Mouse (Mus musculus) embryonic facial prominence, embryonic 11.5 days (tissue): ENCODE results near the gene Mis18bp1. TPM values are rescaled to one million over a fixed set of nuclear protein-coding genes. Genes with fewer than 3 reads are reported as not detected.

Experiments
- ATAC-seq: fragments of 200-750 bp; cut with Nextera tagmentation; replicated peaks from 2 replicates; pipeline ENCODE4 v1.8.0; 2017; ENCODE audit warnings: low read depth; ENCODE audit not compliant: insufficient number of reproducible peaks, low FRiP score, low TSS enrichment
- DNase-seq: peaks from one replicate; pipeline ENCODE4 v3.0.0-alpha.2; 2015; ENCODE audit warnings: low spot score
- H3K27ac ChIP-seq: fragments of 300-500 bp; sonication (generic); replicated peaks from 2 replicates; pipeline ENCODE4 v1.5.1; 2014; ENCODE audit warnings: mild to moderate bottlenecking, low read depth, low read length, control low read depth
- H3K27me3 ChIP-seq: fragments of 300-500 bp; sonication (generic); 2 replicates; pipeline ENCODE4 v1.6.1; 2014; ENCODE audit warnings: mild to moderate bottlenecking, low read length, moderate library complexity, mixed read lengths; ENCODE audit not compliant: control insufficient read depth, insufficient read depth
- H3K36me3 ChIP-seq: fragments of 300-500 bp; sonication (generic); replicated peaks from 2 replicates; pipeline ENCODE4 v1.6.1; 2014; ENCODE audit warnings: low read depth, mild to moderate bottlenecking, low read length, moderate library complexity, mixed read lengths; ENCODE audit not compliant: control insufficient read depth, insufficient read depth
- H3K4me1 ChIP-seq: fragments of 300-500 bp; sonication (generic); 2 replicates; pipeline ENCODE4 v1.6.1; 2014; ENCODE audit warnings: low read length, mixed read lengths; ENCODE audit not compliant: control insufficient read depth, insufficient read depth
- H3K4me2 ChIP-seq: fragments of 300-500 bp; sonication (generic); 2 replicates; pipeline ENCODE4 v1.6.1; 2014; ENCODE audit warnings: low read depth, mild to moderate bottlenecking, control low read depth, low read length, moderate library complexity
- H3K4me3 ChIP-seq: fragments of 300-500 bp; sonication (generic); 2 replicates; pipeline ENCODE4 v1.5.1; 2014; ENCODE audit warnings: low read depth, low read length, control low read depth
- H3K9ac ChIP-seq: fragments of 300-500 bp; sonication (generic); replicated peaks from 2 replicates; pipeline ENCODE4 v1.6.1; 2014; ENCODE audit warnings: mild to moderate bottlenecking, control low read depth, low read length
- H3K9me3 ChIP-seq: fragments of 300-500 bp; sonication (generic); replicated peaks from 2 replicates; pipeline ENCODE4 v1.6.1; 2016; ENCODE audit warnings: mild to moderate bottlenecking, low read length, inconsistent platforms, mixed read lengths; ENCODE audit not compliant: control insufficient read depth
- WGBS: fragments of 180-500 bp; shearing (Covaris S2); extraction: QIAGEN DNeasy Blood & Tissue Kit; methylation state at CpG from one replicate; pipeline ENCODE4 v1.1.7; 2014; 5-methylcytosine and 5-hydroxymethylcytosine counted together
- polyA plus RNA-seq: library from polyadenylated mRNA; unstranded; fragments of >200 nt; fragmentation: Nextera tagmentation; extraction: Ambion mirVana; gene quantifications from 2 replicates; pipeline ENCODE4 v1.2.1, GENCODE M21; 2014

Mis18bp1 gene
- polyA plus RNA-seq, result 88.9 and 102 TPM in 2 replicates

DNA sequence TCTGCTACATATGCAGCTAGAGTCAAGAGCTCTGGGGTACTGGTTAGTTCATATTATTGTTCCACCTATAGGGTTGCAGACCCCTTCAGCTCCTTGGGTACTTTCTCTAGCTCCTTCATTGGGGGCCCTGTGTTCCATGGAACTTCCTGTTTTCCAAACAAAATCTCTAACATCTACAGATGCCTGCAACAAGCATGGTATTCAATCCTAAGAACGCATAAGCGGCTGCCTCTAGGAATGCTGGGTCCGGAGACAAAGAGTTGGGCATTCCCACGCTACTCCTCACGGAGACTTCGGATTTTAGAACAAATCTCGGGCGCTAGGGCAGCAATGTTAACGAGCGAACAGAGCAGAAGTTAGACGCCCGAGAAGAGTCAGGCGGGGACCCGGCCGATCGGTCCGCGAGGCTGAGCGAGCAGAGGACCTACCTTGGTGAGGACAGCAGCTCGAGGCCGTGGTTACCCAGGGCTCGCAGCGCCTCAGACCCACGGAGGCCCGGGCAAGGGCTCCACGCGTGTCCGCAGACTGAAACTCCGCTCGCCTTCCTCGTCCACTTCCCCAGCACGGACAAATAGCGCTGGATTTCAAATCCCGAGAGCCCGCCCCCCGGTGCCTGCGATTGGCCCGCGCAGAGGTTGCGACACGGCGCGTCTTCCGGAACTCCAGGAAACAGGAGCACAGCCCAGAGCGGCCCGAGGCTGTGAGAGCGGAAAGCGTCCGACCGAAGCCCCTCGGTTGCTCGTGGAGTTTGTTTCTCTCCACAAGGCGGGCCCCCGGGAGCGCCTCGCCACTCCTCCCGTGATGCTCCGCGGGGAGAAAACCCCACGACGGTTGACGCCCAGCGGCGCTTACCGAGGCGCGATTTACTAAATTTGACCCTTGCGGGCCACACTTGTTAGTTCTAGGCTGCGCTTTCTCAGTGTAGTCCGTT, at the start of gene Mis18bp1:
Gene Mis18bp1 (minus strand): TSS at position 584 of the 931 bp plus-strand sequence.
- Histone ChIP-seq H3K4me2 (peak within 1 kb of the TSS; percentile 30), H3K4me3 (peak within 1 kb of the TSS; percentile 84), H3K9ac (peak within 1 kb of the TSS; percentile 85), H3K27ac (peak within 1 kb of the TSS; percentile 61), H3K36me3 (no peaks in the 10 kb centered on the region), H3K9me3 (no peaks in the 10 kb centered on the region), H3K27me3 (no peaks in the 10 kb centered on the region), H3K4me1 (0 out of 2 replicates have a peak, but pooled peaks cover 2% of the 10 kb centered on the region)
- peak; percentile 99 for ATAC-seq
- under 1% methylated on average over 69 of the region's 70 CpGs for WGBS
- DNase-seq, result peak; percentile 96

DNA sequence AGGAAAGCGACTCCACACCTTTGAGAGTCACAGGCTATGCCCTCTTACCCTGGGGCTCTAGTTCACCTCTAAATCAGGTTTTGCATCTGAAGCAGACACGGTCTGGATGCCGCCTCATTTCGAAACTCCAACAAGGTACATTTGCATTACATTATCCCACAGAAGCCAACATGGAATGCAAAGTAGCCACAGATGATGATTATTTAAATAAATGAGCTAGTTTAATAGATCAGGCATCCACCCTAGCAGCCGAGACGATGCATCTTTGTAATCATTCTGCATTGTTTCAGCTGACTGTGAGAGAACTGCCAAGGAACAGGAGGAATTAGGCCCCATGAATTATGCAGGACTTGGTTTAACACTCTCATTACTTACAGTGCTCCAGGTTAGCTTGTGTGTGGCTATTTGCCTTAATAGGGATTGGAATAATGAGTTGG, 44.0 kb upstream of the Mis18bp1 start:
- Histone ChIP-seq H3K36me3 (no peaks in the 10 kb centered on the region), H3K9ac (no peak overlapping the region), H3K9me3 (no peaks in the 10 kb centered on the region), H3K27ac (no peak overlapping the region), H3K27me3 (no peaks in the 10 kb centered on the region), H3K4me1 (no peaks in the 10 kb centered on the region), H3K4me3 (no peak overlapping the region), H3K4me2 (no peak overlapping the region)
- WGBS, result 79% methylated on average over 6 of the region's 6 CpGs
- ATAC-seq (no peak), DNase-seq (no peak)

DNA sequence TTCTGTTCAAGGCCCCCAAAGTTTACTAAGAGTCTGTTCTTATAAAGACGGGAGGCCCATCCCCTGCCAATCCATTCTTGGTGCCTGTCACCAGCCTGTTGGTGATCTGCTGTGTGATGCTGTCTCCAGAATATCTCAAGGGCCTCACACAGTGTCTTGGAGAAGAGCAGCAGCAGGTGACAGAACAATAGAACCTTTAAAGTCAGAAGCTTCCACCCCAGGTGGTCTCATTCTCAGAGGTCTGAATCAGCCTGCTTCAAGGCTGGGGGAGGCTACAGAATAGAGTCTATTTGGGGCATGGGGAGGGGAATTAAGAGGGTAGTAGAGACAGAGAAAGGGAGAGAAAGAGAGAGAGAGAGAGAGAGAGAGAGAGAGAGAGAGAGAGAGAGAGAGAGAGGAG, 34.0 kb upstream of the Mis18bp1 start:
- H3K27me3 ChIP-seq, result no peaks in the 10 kb centered on the region
- DNase-seq, result no peak
- H3K27ac ChIP-seq, result no peak overlapping the region
- H3K4me1 ChIP-seq, result no peaks in the 10 kb centered on the region
- no peaks in the 10 kb centered on the region for H3K36me3 ChIP-seq
- H3K4me2 ChIP-seq, result no peak overlapping the region
- WGBS, result 56% methylated on average over 1 of the region's 1 CpGs
- H3K9me3 ChIP-seq, result no peaks in the 10 kb centered on the region
- H3K9ac ChIP-seq, result no peak overlapping the region
- no peak for ATAC-seq
- no peak overlapping the region for H3K4me3 ChIP-seq

DNA sequence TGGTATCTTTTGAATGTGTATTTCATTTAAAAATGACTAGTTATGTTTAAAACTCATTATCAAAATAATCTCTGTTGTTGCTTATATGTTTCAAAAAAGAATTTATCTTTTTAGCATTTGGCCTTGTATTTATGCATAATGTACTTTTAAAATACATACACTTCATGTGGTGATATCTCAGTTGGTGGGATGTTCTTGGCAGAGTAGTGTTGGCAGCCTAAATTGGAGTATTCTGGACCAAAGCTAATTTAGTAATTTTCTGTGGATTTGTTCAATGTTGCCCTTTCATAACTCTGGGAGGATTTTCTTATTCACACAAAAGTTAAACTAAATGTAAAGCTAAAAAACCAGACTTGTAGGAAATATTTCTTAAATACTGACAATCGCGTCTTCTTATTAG, 29.4 kb upstream of the Mis18bp1 start:
- WGBS, result 97% methylated on average over 2 of the region's 2 CpGs

DNA sequence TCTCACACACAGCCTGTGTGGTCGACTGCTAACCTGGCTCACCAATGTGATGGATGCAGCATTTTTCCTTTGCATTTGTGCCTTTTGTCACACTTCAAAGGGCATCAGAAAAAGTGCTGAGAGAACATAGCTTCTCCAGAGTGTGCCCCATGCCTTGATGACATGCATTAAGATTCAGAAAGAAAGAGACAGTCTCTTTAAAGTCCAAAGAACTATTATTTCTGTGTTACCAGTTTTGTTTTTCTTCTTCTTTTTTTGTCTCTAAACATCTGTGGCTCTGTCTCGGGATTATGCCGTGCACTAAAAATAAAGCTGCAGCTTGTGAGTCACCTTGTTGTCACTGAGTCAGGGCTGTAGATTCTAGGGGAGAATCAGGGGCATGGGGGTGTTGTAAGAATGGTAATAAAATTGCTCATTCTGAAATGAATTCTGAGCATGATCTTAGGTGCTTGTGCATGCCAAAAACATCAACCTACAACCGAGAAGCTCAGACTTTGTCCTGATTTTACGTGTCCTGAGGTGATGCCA, 21.7 kb upstream of the Mis18bp1 start:
- H3K4me3 ChIP-seq, result no peak overlapping the region
- H3K9me3 ChIP-seq, result no peaks in the 10 kb centered on the region
- no peak overlapping the region for H3K4me2 ChIP-seq
- no peaks in the 10 kb centered on the region for H3K27me3 ChIP-seq
- ATAC-seq (no peak), DNase-seq (no peak)
- no peaks in the 10 kb centered on the region for H3K36me3 ChIP-seq
- WGBS, result 79% methylated on average over 5 of the region's 5 CpGs
- H3K9ac ChIP-seq, result no peak overlapping the region
- H3K27ac ChIP-seq, result no peak overlapping the region
- H3K4me1 ChIP-seq, result no peaks in the 10 kb centered on the region

More for the DNA sequence above, 29.4 kb upstream of the Mis18bp1 start:
- no peak for DNase-seq
- H3K9me3 ChIP-seq, result no peaks in the 10 kb centered on the region
- no peak overlapping the region for H3K4me2 ChIP-seq
- no peak for ATAC-seq
- H3K36me3 ChIP-seq, result no peaks in the 10 kb centered on the region
- H3K27ac ChIP-seq, result no peak overlapping the region
- no peaks in the 10 kb centered on the region for H3K4me1 ChIP-seq
- H3K4me3 ChIP-seq, result no peak overlapping the region
- H3K27me3 ChIP-seq, result no peaks in the 10 kb centered on the region
- no peak overlapping the region for H3K9ac ChIP-seq

DNA sequence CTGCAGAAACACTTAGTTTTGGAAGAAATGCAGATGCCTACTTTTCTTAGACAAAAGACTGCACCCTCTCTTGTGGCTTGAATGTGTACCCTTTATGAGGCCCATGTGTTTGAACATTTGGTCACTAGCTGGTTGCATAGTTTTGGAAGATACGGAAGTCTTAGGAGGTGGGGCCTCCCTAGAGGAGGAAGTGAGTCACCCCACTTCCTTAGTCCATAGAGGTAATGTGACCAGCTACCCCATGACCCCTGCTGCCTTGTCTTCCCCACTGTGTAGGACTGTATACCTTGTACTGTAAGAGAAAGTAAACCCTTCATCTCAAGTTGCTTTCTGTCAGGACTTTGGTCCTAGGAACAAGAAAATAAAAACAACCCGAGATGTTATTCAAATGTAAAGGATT, 16.8 kb upstream of the Mis18bp1 start:
- no peaks in the 10 kb centered on the region for H3K9me3 ChIP-seq
- no peaks in the 10 kb centered on the region for H3K4me1 ChIP-seq
- no peak overlapping the region for H3K27ac ChIP-seq
- no peaks in the 10 kb centered on the region for H3K36me3 ChIP-seq
- DNase-seq, result no peak
- H3K9ac ChIP-seq, result no peak overlapping the region
- no peak for ATAC-seq
- no peaks in the 10 kb centered on the region for H3K27me3 ChIP-seq
- no peak overlapping the region for H3K4me2 ChIP-seq
- H3K4me3 ChIP-seq, result no peak overlapping the region
- WGBS, result 86% methylated on average over 2 of the region's 2 CpGs

DNA sequence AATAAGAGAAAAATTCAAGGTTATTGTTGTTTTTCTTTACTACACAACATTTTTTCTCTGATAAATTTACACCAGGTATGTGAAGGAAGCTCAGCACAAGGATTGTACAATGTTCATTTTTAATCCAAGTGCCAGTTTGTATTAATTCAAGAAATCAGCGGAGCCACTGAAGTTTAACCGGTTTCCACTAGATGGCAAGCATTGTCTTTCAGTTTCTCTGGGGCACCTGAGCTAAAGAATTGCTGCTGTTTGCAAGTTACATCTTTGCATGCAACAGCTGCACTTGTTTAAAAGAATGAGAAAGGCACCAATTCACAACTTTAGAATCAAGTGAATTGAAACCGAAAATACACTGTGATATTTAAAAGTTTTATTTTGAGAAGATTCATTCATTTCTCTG, 15.0 kb upstream of the Mis18bp1 start:
- ATAC-seq (no peak), DNase-seq (peak; percentile 49)
- H3K27me3 ChIP-seq, result no peaks in the 10 kb centered on the region
- H3K4me2 ChIP-seq, result no peak overlapping the region
- no peak overlapping the region for H3K9ac ChIP-seq
- no peak overlapping the region for H3K4me3 ChIP-seq
- no peaks in the 10 kb centered on the region for H3K9me3 ChIP-seq
- H3K36me3 ChIP-seq, result no peaks in the 10 kb centered on the region
- H3K4me1 ChIP-seq, result no peaks in the 10 kb centered on the region
- WGBS, result 54% methylated on average over 3 of the region's 3 CpGs
- H3K27ac ChIP-seq, result no peak overlapping the region

DNA sequence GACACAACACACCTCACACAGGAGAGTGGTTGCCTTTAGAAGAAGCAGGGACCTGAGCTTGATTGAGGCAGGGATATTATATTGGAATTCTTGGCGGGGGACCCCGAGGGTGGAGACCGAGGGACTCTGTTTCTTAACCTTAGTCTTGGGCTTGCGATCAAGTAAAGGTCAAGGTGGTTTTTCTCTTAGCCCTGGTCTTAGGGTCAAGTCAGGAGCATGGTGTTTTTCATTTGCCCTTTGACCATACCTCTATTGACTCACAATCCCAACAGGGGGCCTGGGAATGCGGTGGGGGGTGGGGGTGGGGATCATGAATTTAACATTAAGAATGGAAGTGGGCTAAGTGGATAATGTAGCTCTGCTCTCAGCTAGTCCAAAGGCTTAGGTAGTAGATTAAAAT, 1.3 kb upstream of the Mis18bp1 start:
- H3K4me1 ChIP-seq, result 0 out of 2 replicates have a peak, but pooled peaks cover 2% of the 10 kb centered on the region
- no peak overlapping the region for H3K4me3 ChIP-seq
- no peak overlapping the region for H3K4me2 ChIP-seq
- H3K9me3 ChIP-seq, result no peaks in the 10 kb centered on the region
- 90% methylated on average over 5 of the region's 5 CpGs for WGBS
- H3K36me3 ChIP-seq, result no peaks in the 10 kb centered on the region
- no peaks in the 10 kb centered on the region for H3K27me3 ChIP-seq
- DNase-seq (no peak), ATAC-seq (no peak)
- no peak overlapping the region for H3K27ac ChIP-seq
- no peak overlapping the region for H3K9ac ChIP-seq
